Comparison of ENCODE assay signal across 1 mouse cellular context in genomic region chr6:71831581-71831960, GRCm38 (mm10).
TF ChIP-seq lines count a peak whose summit lies in the region.

No protein-coding gene starts in this region.

TF ChIP-seq in CH12.LX, 34 proteins besides CTCF, POLR2A, EP300 and RAD21 (continued from another document):
- peak; percentile 96 for TF ChIP-seq USF1 (IDR thresholded peaks at IDR 0.05; ENCODE audit: low read depth, low read length)
- TF ChIP-seq TCF12 (IDR thresholded peaks at IDR 0.05; ENCODE audit: low read depth, low read length) = no peak
- 0 out of 2 replicates have a peak, but pooled peaks have one; percentile 49 for TF ChIP-seq ELF1 (IDR thresholded peaks at IDR 0.05; ENCODE audit: low read depth, low read length)
- TF ChIP-seq NRF1 (IDR thresholded peaks at IDR 0.05; ENCODE audit: low read depth, low read length) = no peak
- TF ChIP-seq MAFK (IDR thresholded peaks at IDR 0.05; ENCODE audit: insufficient replicate concordance, low read length) = no peak
- TF ChIP-seq ZMIZ1 (IDR thresholded peaks at IDR 0.05; ENCODE audit: low read depth, low read length) = no peak; the same call in 1 of the 2 replicates
- TF ChIP-seq JUN (IDR thresholded peaks at IDR 0.05; ENCODE audit: insufficient read depth, low read depth, low read length) = no peak
- TF ChIP-seq CHD2 (IDR thresholded peaks at IDR 0.05; ENCODE audit: low read length) = peak; percentile 71
- no peak for TF ChIP-seq ZKSCAN1 (IDR thresholded peaks at IDR 0.05; ENCODE audit: borderline replicate concordance, low read depth, low read length)
- no peak; the same call in none of the 2 replicates for TF ChIP-seq MXI1 (IDR thresholded peaks at IDR 0.05; ENCODE audit: low read depth, low read length)
- TF ChIP-seq TBP (conservative IDR thresholded peaks at IDR 0.05; ENCODE audit: low read depth, low read length) = no peak
- TF ChIP-seq GABPA (IDR thresholded peaks at IDR 0.05; ENCODE audit: insufficient replicate concordance, low read depth, low read length) = no peak; the same call in 1 of the 2 replicates
- TF ChIP-seq SMC3 (IDR thresholded peaks at IDR 0.05; ENCODE audit: low read depth, low read length) = no peak
- TF ChIP-seq POLR2AphosphoS2 (IDR thresholded peaks at IDR 0.05; ENCODE audit: low read depth, low read length) = no peak
- peak; percentile 19; the same call in 1 of the 2 replicates for TF ChIP-seq MYC (IDR thresholded peaks at IDR 0.05; ENCODE audit: low read depth, low read length)
- no peak for TF ChIP-seq NELFE (IDR thresholded peaks at IDR 0.05; ENCODE audit: low read depth, low read length)
